Mouse (Mus musculus): ENCODE measurements around the gene Chd2. TPM values are rescaled to one million over a fixed set of nuclear protein-coding genes. Genes with fewer than 3 reads are reported as not detected.
A peak's percentile ranks its signal among the peaks of the same experiment; 100 is the strongest.

Chd2 gene
- total and polyA plus RNA-seq, 2 experiments from 2014 or later = 34.4 to 43.8 TPM

GRCm38 (mm10) chr7:73545004-73545403, 3.4 kb upstream of the Chd2 start:
- H3K4me1 ChIP-seq (ENCODE audit: insufficient read depth, low read length) = 0 out of 2 replicates have a peak, but pooled peaks cover 2% of the 10 kb centered on the region
- H3K36me3 ChIP-seq (ENCODE audit: insufficient read depth, low read length) = peaks cover 3% of the 10 kb centered on the region; the same call in 1 of the 2 replicates
- TF ChIP-seq CTCF (IDR thresholded peaks at IDR 0.05) = no peak
- DNase-seq (ENCODE audit: low spot score) = no peak
- no peaks in the 10 kb centered on the region for H3K27me3 ChIP-seq (ENCODE audit: insufficient read depth, low read length)
- WGBS = 83% methylated on average over 4 of the region's 4 CpGs
- ATAC-seq (ENCODE audit: low FRiP score) = no peak
- H3K9me3 ChIP-seq (ENCODE audit: low read length) = no peaks in the 10 kb centered on the region
- H3K9ac ChIP-seq (replicated peaks; ENCODE audit: low read length, poor library complexity, severe bottlenecking) = no peak overlapping the region
- no peak overlapping the region for H3K27ac ChIP-seq (ENCODE audit: low read depth, low read length)
- no peak overlapping the region for H3K4me2 ChIP-seq (ENCODE audit: low read depth, low read length, poor library complexity, severe bottlenecking)
- H3K4me3 ChIP-seq (ENCODE audit: low read depth, low read length) = no peak overlapping the region

DNA sequence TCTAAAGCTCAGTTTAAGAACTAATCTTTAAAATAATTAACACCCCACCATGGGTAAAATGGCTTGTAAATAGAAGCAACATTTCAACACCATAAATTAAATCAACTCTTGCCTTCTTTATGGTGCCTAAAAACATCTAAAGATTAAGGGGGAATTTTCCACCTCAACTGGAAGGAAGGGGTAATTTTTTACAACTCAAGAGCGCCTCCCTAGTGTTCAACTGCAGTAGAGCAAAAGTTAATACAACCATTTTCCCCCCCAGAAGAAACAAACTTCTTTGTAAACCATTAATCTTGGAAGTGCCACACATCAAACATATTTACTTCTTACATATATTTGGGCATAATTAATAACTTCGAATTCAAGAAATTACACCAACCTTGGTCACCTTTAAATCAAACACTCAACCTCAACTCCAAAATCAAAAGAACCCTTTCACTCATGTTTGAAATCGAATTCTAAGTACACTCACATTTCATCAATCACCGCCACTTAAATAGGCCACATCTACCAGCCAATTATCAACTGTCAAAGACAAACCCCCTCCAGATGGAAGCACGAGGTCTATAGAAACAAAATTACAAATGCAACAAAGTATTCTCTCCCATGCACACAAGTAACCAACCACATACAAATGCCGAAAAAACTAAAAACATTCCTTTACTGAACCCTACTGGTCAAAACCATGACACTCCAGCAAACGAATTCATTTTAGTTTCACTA, 662 bp upstream of the Chd2 start:
- 0 out of 2 replicates have a peak, but pooled peaks cover 2% of the 10 kb centered on the region for H3K4me1 ChIP-seq (ENCODE audit: insufficient read depth, low read length)
- H3K9ac ChIP-seq (replicated peaks; ENCODE audit: low read length, poor library complexity, severe bottlenecking) = no peak overlapping the region
- H3K4me2 ChIP-seq (ENCODE audit: low read depth, low read length, poor library complexity, severe bottlenecking) = peak overlapping the region; percentile 48; the same call in 1 of the 2 replicates
- peak overlapping the region; percentile 90 for H3K27ac ChIP-seq (ENCODE audit: low read depth, low read length)
- no peaks in the 10 kb centered on the region for H3K27me3 ChIP-seq (ENCODE audit: insufficient read depth, low read length)
- WGBS = 78% methylated on average over 7 of the region's 7 CpGs
- peak overlapping the region; percentile 45; the same call in 1 of the 2 replicates for H3K4me3 ChIP-seq (ENCODE audit: low read depth, low read length)
- H3K9me3 ChIP-seq (ENCODE audit: low read length) = no peaks in the 10 kb centered on the region
- peak; percentile 46 for TF ChIP-seq CTCF (IDR thresholded peaks at IDR 0.05)
- ATAC-seq (ENCODE audit: low FRiP score) (no peak), DNase-seq (ENCODE audit: low spot score) (no peak)
- no peaks in the 10 kb centered on the region for H3K36me3 ChIP-seq (ENCODE audit: insufficient read depth, low read length)

DNA sequence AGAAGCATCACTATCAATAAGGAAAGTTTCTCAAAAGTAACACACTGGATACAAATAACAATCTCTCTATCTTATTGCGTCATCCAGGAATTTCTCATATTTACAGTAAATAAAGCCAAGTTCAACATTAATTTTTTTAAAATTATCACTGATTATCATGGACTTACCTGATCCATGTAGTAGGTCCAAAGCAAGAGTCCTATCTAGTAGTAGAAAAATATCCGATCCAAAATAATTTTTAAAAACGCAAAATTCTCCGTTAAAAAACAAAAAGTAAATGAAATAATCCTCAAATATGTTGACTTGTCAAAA, 595 bp downstream of the Chd2 start:
- Histone ChIP-seq H3K4me1 (ENCODE audit: insufficient read depth, low read length) (no peaks in the 10 kb centered on the region), H3K4me3 (ENCODE audit: low read depth, low read length) (peak overlapping the region; percentile 45), H3K27ac (ENCODE audit: low read depth, low read length) (peak overlapping the region; percentile 90), H3K9me3 (ENCODE audit: low read length) (no peaks in the 10 kb centered on the region), H3K27me3 (ENCODE audit: insufficient read depth, low read length) (no peaks in the 10 kb centered on the region), H3K4me2 (ENCODE audit: low read depth, low read length, poor library complexity, severe bottlenecking) (peak overlapping the region; percentile 48), H3K36me3 (ENCODE audit: insufficient read depth, low read length) (no peaks in the 10 kb centered on the region), H3K9ac (replicated peaks; ENCODE audit: low read length, poor library complexity, severe bottlenecking) (peak overlapping the region; percentile 70)
- no peak for DNase-seq (ENCODE audit: low spot score)
- under 1% methylated on average over 4 of the region's 4 CpGs for WGBS
- TF ChIP-seq CTCF (IDR thresholded peaks at IDR 0.05) = no peak
- ATAC-seq (ENCODE audit: low FRiP score) = no peak

DNA sequence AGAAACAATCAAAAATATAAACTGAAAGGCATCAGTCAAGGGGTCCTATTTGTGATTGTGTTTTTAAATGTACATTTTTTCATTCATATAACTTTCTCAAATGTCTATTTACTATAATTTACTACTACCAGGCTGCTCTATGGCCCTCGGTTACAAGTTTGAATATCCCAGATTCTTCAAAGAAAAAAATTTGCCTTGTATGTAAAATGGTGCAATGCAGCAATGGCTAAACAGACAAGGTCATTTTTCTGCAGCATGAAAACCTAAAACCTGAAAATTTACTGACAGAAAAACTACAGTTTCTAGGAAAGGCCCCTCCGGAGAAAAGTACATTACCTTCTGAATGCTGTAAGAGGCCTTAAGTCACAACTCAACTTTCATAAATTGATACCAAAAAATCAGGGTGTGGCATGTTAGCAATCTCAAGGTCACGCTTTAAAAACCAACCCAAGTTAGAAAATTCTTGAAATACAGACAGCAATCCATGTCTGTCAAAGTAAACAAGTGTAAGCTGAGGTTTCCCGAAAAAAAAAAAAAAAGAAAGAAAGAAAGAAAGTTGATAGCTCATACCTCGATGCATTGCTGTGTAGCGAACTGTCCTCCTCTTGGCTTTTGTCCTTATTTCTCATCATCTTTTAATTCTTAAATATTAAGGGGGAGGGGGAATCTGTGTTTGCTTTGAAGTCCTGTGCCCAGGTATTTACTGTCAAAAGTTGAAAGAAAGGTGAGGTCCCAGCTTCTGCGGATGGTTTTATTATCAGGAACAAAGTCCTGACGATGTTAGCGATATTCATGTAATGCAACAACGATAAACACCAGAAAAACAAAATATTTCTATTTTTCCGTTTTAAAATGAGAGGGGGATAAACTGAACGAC, 1.2 kb downstream of the Chd2 start:
- Histone ChIP-seq H3K36me3 (ENCODE audit: insufficient read depth, low read length) (no peaks in the 10 kb centered on the region), H3K27ac (ENCODE audit: low read depth, low read length) (peak overlapping the region; percentile 90), H3K4me1 (ENCODE audit: insufficient read depth, low read length) (0 out of 2 replicates have a peak, but pooled peaks cover 3% of the 10 kb centered on the region), H3K9ac (replicated peaks; ENCODE audit: low read length, poor library complexity, severe bottlenecking) (peak overlapping the region; percentile 64), H3K4me2 (ENCODE audit: low read depth, low read length, poor library complexity, severe bottlenecking) (peak overlapping the region; percentile 47), H3K27me3 (ENCODE audit: insufficient read depth, low read length) (no peaks in the 10 kb centered on the region), H3K9me3 (ENCODE audit: low read length) (no peaks in the 10 kb centered on the region), H3K4me3 (ENCODE audit: low read depth, low read length) (peak overlapping the region; percentile 45)
- ATAC-seq (ENCODE audit: low FRiP score) (no peak), DNase-seq (ENCODE audit: low spot score) (no peak)
- TF ChIP-seq CTCF (IDR thresholded peaks at IDR 0.05) = no peak
- WGBS = under 1% methylated on average over 12 of the region's 12 CpGs

GRCm38 (mm10) chr7:73539116-73539682, 2.4 kb downstream of the Chd2 start:
- H3K27ac ChIP-seq (ENCODE audit: low read depth, low read length) = peak overlapping the region; percentile 65
- no peaks in the 10 kb centered on the region for H3K9me3 ChIP-seq (ENCODE audit: low read length)
- DNase-seq (ENCODE audit: low spot score) (peak; percentile 69), ATAC-seq (ENCODE audit: low FRiP score) (no peak)
- peak overlapping the region; percentile 55 for H3K9ac ChIP-seq (replicated peaks; ENCODE audit: low read length, poor library complexity, severe bottlenecking)
- no peaks in the 10 kb centered on the region for H3K36me3 ChIP-seq (ENCODE audit: insufficient read depth, low read length)
- H3K4me1 ChIP-seq (ENCODE audit: insufficient read depth, low read length) = 0 out of 2 replicates have a peak, but pooled peaks cover 3% of the 10 kb centered on the region
- TF ChIP-seq CTCF (IDR thresholded peaks at IDR 0.05) = no peak
- H3K4me3 ChIP-seq (ENCODE audit: low read depth, low read length) = peak overlapping the region; percentile 41
- peak overlapping the region; percentile 61 for H3K4me2 ChIP-seq (ENCODE audit: low read depth, low read length, poor library complexity, severe bottlenecking)
- WGBS = 15% methylated on average over 2 of the region's 2 CpGs
- no peaks in the 10 kb centered on the region for H3K27me3 ChIP-seq (ENCODE audit: insufficient read depth, low read length)
